12 mouse cellular contexts compared by ENCODE assay signal in the genomic region with DNA sequence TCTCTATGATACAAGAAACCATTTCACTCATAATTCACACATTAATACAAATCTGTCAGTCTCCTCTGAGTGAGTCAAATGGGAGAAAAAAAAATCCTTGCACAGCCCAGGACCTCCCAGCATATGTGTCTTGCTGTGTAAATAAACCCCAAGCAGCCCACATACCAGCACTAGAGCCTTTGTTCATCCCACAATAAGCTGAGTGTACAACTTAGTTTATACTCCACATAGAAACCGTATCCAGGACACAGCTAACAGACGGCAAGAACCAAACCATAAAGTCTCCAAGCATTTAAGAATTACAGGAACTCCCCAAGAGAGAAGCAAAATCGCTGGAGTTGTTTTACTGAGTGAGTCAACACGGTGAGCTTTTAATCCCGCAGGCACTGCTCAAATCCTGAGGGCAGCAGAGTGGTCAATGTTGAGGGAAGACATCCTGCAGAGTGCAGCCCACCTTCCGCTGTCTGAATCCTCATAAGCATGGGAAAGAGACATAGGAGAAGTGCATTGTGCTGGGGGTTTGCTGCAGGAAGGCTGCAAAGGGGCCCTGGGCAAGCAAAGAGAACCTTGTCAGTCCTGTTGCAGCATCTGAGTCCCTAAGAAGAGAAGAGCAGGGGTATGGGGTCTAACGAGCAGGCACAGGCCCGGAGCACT.
DNase-seq lines count a peak whose midpoint lies in the region; ATAC-seq lines count a peak whose summit lies in the region.
"Had no signal": no experiment of that assay in that cellular context is flagged by ENCODE, and none has a peak within 500 bp of the region (broad histone marks: within the 10 kb centered on the region; RNA-seq: fewer than 3 reads in every experiment).

No protein-coding gene starts in this region.

- H3K36me3 ChIP-seq in lung, embryonic 16.5 days (ENCODE audit: control insufficient read depth, insufficient read depth, low read length): no peaks in the 10 kb centered on the region
- H3K36me3 ChIP-seq in intestine, embryonic 16.5 days (ENCODE audit: control insufficient read depth, insufficient read depth, low read length): no peaks in the 10 kb centered on the region
- no peaks in the 10 kb centered on the region for H3K36me3 ChIP-seq in stomach, embryonic 14.5 days (ENCODE audit: control insufficient read depth, insufficient read depth, low read length)
- H3K36me3 ChIP-seq: neural tube, embryonic 12.5 days had no signal

- DNase-seq in embryo, embryonic 11 days: peak; percentile 11
- no peak for DNase-seq in embryo, embryonic 10 days (ENCODE audit: low spot score)
- DNase-seq in lung, postnatal 4 days: no peak
- DNase-seq in cerebellum, adult 11-12 months: no peak
- DNase-seq in liver: no peak
- DNase-seq: kidney, postnatal 36 days; lung, postnatal 10 days; thymus, postnatal 4 days had no signal

- H3K27ac ChIP-seq in lung, embryonic 16.5 days (ENCODE audit: low read length): no peak overlapping the region
- no peak overlapping the region for H3K27ac ChIP-seq in intestine, embryonic 16.5 days (ENCODE audit: low read length)
- H3K27ac ChIP-seq in stomach, embryonic 14.5 days (ENCODE audit: low read length): peak overlapping the region; percentile 27; the same call in 1 of the 2 replicates
- H3K27ac ChIP-seq: neural tube, embryonic 12.5 days had no signal

- 35% methylated on average over 8 of the region's 8 CpGs for WGBS in lung, embryonic 16.5 days
- 42% methylated on average over 8 of the region's 8 CpGs for WGBS in intestine, embryonic 16.5 days
- WGBS in stomach, embryonic 14.5 days: 27% methylated on average over 8 of the region's 8 CpGs

- H3K4me3 ChIP-seq in lung, embryonic 16.5 days (ENCODE audit: low read length): no peak overlapping the region
- no peak overlapping the region for H3K4me3 ChIP-seq in intestine, embryonic 16.5 days (ENCODE audit: low read length)
- H3K4me3 ChIP-seq in stomach, embryonic 14.5 days (ENCODE audit: low read depth, low read length): no peak overlapping the region
- H3K4me3 ChIP-seq: neural tube, embryonic 12.5 days had no signal

- H3K4me1 ChIP-seq in lung, embryonic 16.5 days (replicated peaks; ENCODE audit: control insufficient read depth, insufficient read depth, low read length): 0 out of 2 replicates have a peak, but pooled peaks cover 2% of the 10 kb centered on the region
- H3K4me1 ChIP-seq in intestine, embryonic 16.5 days (ENCODE audit: control insufficient read depth, insufficient read depth, low read length): peaks cover 3% of the 10 kb centered on the region; the same call in 1 of the 2 replicates
- H3K4me1 ChIP-seq in stomach, embryonic 14.5 days (ENCODE audit: control insufficient read depth, insufficient read depth, low read length): peaks cover 14% of the 10 kb centered on the region
- H3K4me1 ChIP-seq: neural tube, embryonic 12.5 days had no signal

- H3K27me3 ChIP-seq in lung, embryonic 16.5 days (ENCODE audit: control insufficient read depth, insufficient read depth, low read depth, low read length): no peaks in the 10 kb centered on the region
- H3K27me3 ChIP-seq in intestine, embryonic 16.5 days (replicated peaks; ENCODE audit: control insufficient read depth, insufficient read depth, low read length): no peaks in the 10 kb centered on the region
- no peaks in the 10 kb centered on the region for H3K27me3 ChIP-seq in stomach, embryonic 14.5 days (ENCODE audit: control insufficient read depth, insufficient read depth, low read length)
- H3K27me3 ChIP-seq: neural tube, embryonic 12.5 days had no signal

- no peak overlapping the region for H3K4me2 ChIP-seq in lung, embryonic 16.5 days (ENCODE audit: low read depth, low read length)
- no peak overlapping the region for H3K4me2 ChIP-seq in intestine, embryonic 16.5 days (ENCODE audit: low read depth, low read length)
- no peak overlapping the region for H3K4me2 ChIP-seq in stomach, embryonic 14.5 days (replicated peaks; ENCODE audit: low read depth, low read length)
- H3K4me2 ChIP-seq: neural tube, embryonic 12.5 days had no signal

- peak; percentile 59 for ATAC-seq in lung, embryonic 16.5 days (ENCODE audit: low read depth)
- ATAC-seq in intestine, embryonic 16.5 days: 0 out of 2 replicates have a peak, but pooled peaks have one; percentile 56
- ATAC-seq in stomach, embryonic 14.5 days (ENCODE audit: insufficient number of reproducible peaks, insufficient read depth, low FRiP score, low read depth): peak; percentile 49; the same call in 1 of the 2 replicates

- H3K9ac ChIP-seq in lung, embryonic 16.5 days (ENCODE audit: low read length): no peak overlapping the region
- H3K9ac ChIP-seq in intestine, embryonic 16.5 days (ENCODE audit: low read depth, low read length): no peak overlapping the region
- no peak overlapping the region for H3K9ac ChIP-seq in stomach, embryonic 14.5 days (replicated peaks; ENCODE audit: low read depth, low read length)
- H3K9ac ChIP-seq: neural tube, embryonic 12.5 days had no signal

- H3K9me3 ChIP-seq in lung, embryonic 16.5 days (ENCODE audit: control insufficient read depth, low read length): no peaks in the 10 kb centered on the region
- H3K9me3 ChIP-seq in intestine, embryonic 16.5 days (ENCODE audit: control insufficient read depth, low read length): no peaks in the 10 kb centered on the region
- H3K9me3 ChIP-seq in stomach, embryonic 14.5 days (ENCODE audit: control insufficient read depth, low read depth, low read length): no peaks in the 10 kb centered on the region
- H3K9me3 ChIP-seq: neural tube, embryonic 12.5 days had no signal
